Mouse (Mus musculus) adrenal gland (tissue): Measurements from ENCODE around the gene B230307C23Rik.
"Not testable (repeated sequence)": the region's sequence is repeated elsewhere in the genome, so short reads cannot be mapped to it uniquely, and the experiment has no call there.

ENCODE experiments used
- intact Hi-C: fragments of 180-260 bp; cut with DNase I; formaldehyde crosslinking; loops from one replicate; pipeline ENCODE4 v1.15.1; 2025

The B230307C23Rik gene

DNA sequence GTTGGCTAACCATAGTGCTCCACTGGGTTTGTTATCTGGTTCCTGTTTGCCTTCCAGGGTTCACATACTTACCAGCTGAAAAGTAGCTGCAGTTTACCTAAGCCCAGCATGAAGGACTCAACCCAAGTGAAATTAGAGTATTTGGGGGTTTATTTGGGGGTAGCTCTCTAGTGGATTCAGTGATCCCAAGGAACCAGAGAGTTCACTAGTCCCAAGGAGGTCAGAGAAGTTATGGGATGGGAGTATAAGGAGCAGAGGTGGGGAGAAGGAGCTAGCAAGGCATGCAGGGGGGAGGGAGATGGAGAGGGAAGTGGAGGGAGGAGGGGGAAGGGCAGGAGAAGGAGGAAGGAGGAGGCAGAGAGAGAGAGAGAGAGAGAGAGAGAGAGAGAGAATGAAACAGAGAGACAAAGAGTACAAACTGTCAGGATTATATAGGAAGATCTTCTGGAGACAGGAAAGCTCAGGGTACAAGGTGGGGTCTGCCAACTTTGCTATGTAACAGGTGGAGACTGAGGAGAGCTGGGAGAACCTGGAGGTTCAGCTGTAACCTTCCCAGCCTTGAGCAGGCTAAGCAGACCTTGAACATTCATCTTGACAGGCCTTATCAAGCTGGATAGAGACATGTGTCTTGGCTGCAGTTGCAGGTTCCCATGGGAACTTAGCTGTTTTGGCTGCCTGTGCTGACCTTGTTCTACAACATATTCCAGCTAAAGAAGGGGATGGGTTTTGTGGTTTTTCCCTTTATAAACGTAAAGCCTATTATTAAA is 1.1 kb upstream of the B230307C23Rik start:
- intact Hi-C loops = loop anchor here (10.0 kb wide), 2 partner anchors 71 to 191 kb away; no protein-coding TSS in a partner anchor

GRCm38 (mm10) chr16:97997383-97997731 is 242 bp downstream of the B230307C23Rik start:
- intact Hi-C loops = loop anchor here (10.0 kb wide), 2 partner anchors 73 to 193 kb away; no protein-coding TSS in a partner anchor

DNA sequence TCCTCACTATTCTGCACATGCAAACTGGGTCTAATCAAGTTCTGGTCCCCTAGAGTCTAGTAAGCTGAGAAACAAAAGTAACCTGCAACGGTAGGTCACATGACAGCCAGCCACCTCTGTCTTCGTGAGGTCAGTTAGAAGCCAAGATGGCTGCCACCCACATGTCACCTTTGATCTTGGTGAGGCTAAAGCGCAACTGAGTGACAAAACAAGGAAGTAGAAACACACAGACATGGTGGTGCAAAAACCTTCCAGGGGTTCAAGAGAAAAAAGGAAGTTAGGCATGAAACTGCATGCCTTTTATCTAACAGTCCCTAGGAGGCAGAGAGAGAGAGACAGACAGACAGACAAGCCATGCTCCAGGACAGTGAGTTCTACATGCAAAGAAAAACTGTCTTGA is 25.0 kb downstream of the B230307C23Rik start:
- intact Hi-C loops = no loop called here

DNA sequence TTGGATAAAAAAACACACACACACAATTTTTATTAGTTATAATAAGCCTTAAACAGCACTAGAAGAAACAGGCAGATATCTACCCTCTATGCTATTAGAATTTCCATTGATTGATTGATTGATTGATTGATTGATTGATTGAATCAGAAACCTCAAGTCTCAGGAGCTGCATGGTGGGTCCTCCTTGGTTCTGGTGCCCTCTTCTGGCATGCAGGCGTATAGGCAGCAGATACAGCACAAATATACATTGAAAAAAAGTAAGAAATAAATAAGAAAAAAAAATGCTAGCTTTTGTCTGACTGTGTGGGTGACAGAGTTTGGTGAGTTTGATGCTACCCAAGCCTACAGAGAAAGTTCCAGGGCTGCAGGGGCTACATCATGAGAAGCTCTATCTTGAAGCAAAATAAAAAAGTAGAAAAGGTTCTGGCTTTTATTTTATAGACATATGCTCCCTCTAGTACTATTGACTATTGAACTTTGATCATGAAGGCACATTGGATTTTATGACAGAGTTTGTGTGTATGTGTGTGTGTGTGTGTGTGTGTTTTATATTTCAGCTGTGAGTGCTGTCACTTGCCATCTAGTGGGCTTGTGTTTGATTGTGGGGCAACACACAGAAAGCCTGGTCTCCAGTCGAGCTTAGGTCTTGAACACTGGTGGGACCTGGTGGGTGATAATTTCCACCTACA is 25.7 kb downstream of the B230307C23Rik start:
- intact Hi-C loops = no loop called here

DNA sequence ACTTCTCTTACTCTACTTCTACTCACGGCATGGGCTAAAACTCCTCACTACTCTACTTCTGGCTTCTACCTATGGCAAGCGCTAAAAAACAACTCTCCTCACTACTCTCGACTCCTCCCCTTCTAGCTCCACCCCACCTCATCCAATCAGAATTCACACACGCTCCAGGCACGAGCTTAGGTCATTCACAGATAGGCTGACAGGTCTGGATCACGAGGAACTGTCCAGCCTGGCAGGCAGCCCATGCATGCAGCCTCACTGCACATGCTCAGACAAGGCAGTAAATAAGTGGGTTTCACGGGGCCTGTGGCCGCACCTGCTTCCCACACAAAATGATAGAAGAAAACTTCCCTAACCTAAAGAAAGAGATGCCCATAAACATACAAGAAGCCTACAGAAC is 29.1 kb downstream of the B230307C23Rik start:
- intact Hi-C loops = not testable (repeated sequence)

GRCm38 (mm10) chr16:98034971-98035370 is 37.9 kb downstream of the B230307C23Rik start:
- intact Hi-C loops = not testable (repeated sequence)

GRCm38 (mm10) chr16:98041676-98042075 is 44.6 kb downstream of the B230307C23Rik start:
- intact Hi-C loops = no loop called here

- intact Hi-C loops = not testable (repeated sequence)
Measured at GRCm38 (mm10) chr16:98079382-98079781, 82.3 kb downstream of the B230307C23Rik start.

GRCm38 (mm10) chr16:98081140-98081539 is 84.0 kb downstream of the B230307C23Rik start:
- intact Hi-C loops = not testable (repeated sequence)
